Mouse (Mus musculus) limb, embryonic 14.5 days (tissue): Measurements from ENCODE around the gene Anp32e. TPM values are rescaled to one million over a fixed set of nuclear protein-coding genes. Genes with fewer than 3 reads are reported as not detected.

ENCODE experiments used
- ATAC-seq: fragments of 200-750 bp; cut with Nextera tagmentation; 2 replicates; pipeline ENCODE4 v1.8.0; 2017; ENCODE audit warnings: low read depth, moderate number of reproducible peaks, moderate TSS enrichment; ENCODE audit not compliant: low FRiP score
- DNase-seq: peaks from one replicate; pipeline ENCODE4 v3.0.0-alpha.2; 2015; ENCODE audit warnings: low spot score
- H3K27ac ChIP-seq: fragments of 300-500 bp; sonication (generic); replicated peaks from 2 replicates; pipeline ENCODE4 v1.5.1; 2014; ENCODE audit warnings: low read depth, mild to moderate bottlenecking, low read length, moderate library complexity, mixed read lengths
- H3K27me3 ChIP-seq: fragments of 300-500 bp; sonication (generic); 2 replicates; pipeline ENCODE4 v1.6.1; 2014; ENCODE audit warnings: low read length, mixed read lengths; ENCODE audit not compliant: control insufficient read depth, insufficient read depth
- H3K36me3 ChIP-seq: fragments of 300-500 bp; sonication (generic); 2 replicates; pipeline ENCODE4 v1.6.1; 2014; ENCODE audit warnings: mild to moderate bottlenecking, low read length, moderate library complexity, mixed read lengths; ENCODE audit not compliant: control insufficient read depth, insufficient read depth
- H3K4me1 ChIP-seq: fragments of 300-500 bp; sonication (generic); 2 replicates; pipeline ENCODE4 v1.6.1; 2014; ENCODE audit warnings: antibody characterized with exemption, low read length, mixed read lengths; ENCODE audit not compliant: control insufficient read depth, insufficient read depth
- H3K4me2 ChIP-seq: fragments of 300-500 bp; sonication (generic); replicated peaks from 2 replicates; pipeline ENCODE4 v1.6.1; 2014; ENCODE audit warnings: low read depth, mild to moderate bottlenecking, low read length, moderate library complexity; ENCODE audit not compliant: severe bottlenecking
- H3K4me3 ChIP-seq: fragments of 300-500 bp; sonication (generic); replicated peaks from 2 replicates; pipeline ENCODE4 v1.5.1; 2014; ENCODE audit warnings: low read length
- H3K9ac ChIP-seq: fragments of 300-500 bp; sonication (generic); 2 replicates; pipeline ENCODE4 v1.6.1; 2014; ENCODE audit warnings: mild to moderate bottlenecking, low read depth, low read length, moderate library complexity; ENCODE audit not compliant: severe bottlenecking
- H3K9me3 ChIP-seq: fragments of 300-500 bp; sonication (generic); 2 replicates; pipeline ENCODE4 v1.6.1; 2016; ENCODE audit warnings: low read length; ENCODE audit not compliant: control insufficient read depth
- POLR2A ChIP-seq: fragments of 200-500 bp; IDR thresholded peaks from 2 replicates; pipeline ENCODE4 v1.8.0; 2012; ENCODE audit warnings: inconsistent platforms, mild to moderate bottlenecking, moderate library complexity, borderline replicate concordance; ENCODE audit not compliant: insufficient read depth, insufficient read length; ENCODE audit errors: extremely low read depth
- WGBS: fragments of 180-500 bp; shearing (Covaris S2); extraction: QIAGEN DNeasy Blood & Tissue Kit; methylation state at CpG from one replicate; pipeline ENCODE4 v1.1.7; 2014; 5-methylcytosine and 5-hydroxymethylcytosine counted together
- polyA plus RNA-seq, 2 experiments: library from polyadenylated mRNA; depleted of rRNA in 1 of 2; stranded (reverse) in 1 of 2; unstranded in 1 of 2; fragments of >200 nt; fragmentation: Nextera tagmentation in 1 of 2; extraction: Ambion mirVana in 1 of 2; gene quantifications; 2 replicates each; pipeline versions ENCODE4 v1.2.1 to v1.2.3; 2012 to 2014

Anp32e gene
- polyA plus RNA-seq, 2 experiments, result 55.0 to 137 TPM

DNA sequence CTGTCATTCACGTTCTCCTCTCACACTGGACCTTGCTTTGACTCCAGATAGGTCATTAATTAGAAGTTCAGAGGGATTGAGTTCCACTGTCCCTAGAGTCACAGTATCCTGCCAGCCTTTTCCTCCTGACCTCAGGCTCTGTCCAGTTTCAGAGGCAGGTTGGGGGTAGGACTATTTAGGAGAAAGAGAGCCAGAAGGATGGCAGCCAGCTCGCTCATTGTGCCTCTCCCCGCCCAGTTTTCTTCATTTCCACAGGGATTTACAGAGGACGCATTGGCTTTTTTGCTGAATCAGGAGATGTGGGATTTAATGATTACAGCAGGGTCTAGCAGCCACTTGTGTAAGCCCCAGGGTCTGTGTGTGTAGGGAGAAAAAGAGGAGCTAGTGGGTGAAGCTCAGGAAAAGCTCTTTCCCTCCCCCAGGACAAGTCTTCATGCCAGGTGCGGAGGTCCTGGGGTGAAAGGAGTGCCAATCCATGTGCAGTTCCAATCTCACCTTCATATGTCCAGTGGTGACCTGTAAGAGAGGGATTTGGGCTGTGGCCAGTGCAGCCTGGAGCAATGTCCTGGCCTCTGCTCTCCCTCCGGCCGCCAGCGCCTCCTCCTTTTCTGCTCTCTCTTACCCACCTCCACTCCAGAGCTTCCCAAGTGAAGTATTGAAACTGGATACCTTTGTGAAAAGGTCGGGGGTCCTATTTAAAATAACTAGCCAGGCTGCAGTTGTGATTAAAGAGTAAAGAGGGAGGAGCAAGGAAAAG is 27.3 kb upstream of the Anp32e start:
- Histone ChIP-seq H3K4me1 (peaks cover 26% of the 10 kb centered on the region), H3K4me3 (no peak overlapping the region), H3K9me3 (no peaks in the 10 kb centered on the region), H3K9ac (no peak overlapping the region), H3K27me3 (no peaks in the 10 kb centered on the region), H3K27ac (no peak overlapping the region), H3K36me3 (peaks cover 16% of the 10 kb centered on the region), H3K4me2 (0 out of 2 replicates have a peak overlapping the region, but pooled peaks have one; percentile 30)
- DNase-seq (no peak), ATAC-seq (no peak)
- no peak for TF ChIP-seq POLR2A
- WGBS, result 56% methylated on average over 9 of the region's 9 CpGs

DNA sequence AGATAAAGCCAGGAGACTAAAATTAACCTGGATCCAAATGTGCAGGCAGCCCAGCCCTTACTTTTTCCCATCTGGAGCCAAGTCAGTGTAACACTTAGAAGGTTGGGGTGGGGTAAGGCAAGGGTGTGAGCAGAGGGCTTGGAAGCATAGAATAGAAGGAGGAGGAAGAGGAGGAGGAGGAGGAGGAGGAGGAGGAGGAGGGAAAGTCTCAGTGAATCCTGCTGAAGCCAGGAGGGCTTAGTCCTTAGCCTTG is 26.7 kb upstream of the Anp32e start:
- 0 out of 2 replicates have a peak overlapping the region, but pooled peaks have one; percentile 12 for H3K9ac ChIP-seq
- H3K4me2 ChIP-seq, result peak overlapping the region; percentile 30; the same call in 1 of the 2 replicates
- no peaks in the 10 kb centered on the region for H3K9me3 ChIP-seq
- H3K36me3 ChIP-seq, result peaks cover 16% of the 10 kb centered on the region
- DNase-seq, result no peak
- H3K4me3 ChIP-seq, result no peak overlapping the region
- H3K27me3 ChIP-seq, result no peaks in the 10 kb centered on the region
- no peak for ATAC-seq
- no peak overlapping the region for H3K27ac ChIP-seq
- H3K4me1 ChIP-seq, result peaks cover 26% of the 10 kb centered on the region
- no peak for TF ChIP-seq POLR2A

DNA sequence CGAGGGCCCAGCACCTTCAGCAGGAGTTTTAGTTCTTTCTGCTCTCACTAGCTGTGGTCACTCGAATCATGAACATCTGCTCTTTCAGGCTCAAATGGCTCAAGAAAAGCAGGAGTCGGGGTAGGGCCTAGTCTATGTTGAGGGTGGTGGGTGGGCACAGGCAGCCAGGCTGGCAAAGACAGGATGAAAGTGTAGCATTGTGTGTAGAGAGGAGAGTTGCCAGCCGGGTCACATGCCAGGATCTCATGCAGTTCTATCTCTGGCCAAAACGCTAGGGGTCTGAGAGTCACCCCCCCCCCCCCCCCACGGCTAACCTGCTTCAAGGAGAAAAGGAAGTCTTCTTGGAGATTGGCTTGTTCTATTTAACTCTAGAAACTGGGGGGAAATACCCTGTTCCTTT is 26.4 kb upstream of the Anp32e start:
- Histone ChIP-seq H3K36me3 (peaks cover 12% of the 10 kb centered on the region), H3K9ac (peak overlapping the region; percentile 12; the same call in 1 of the 2 replicates), H3K27ac (no peak overlapping the region), H3K4me2 (peak overlapping the region; percentile 89), H3K9me3 (no peaks in the 10 kb centered on the region), H3K27me3 (no peaks in the 10 kb centered on the region), H3K4me1 (peaks cover 26% of the 10 kb centered on the region), H3K4me3 (no peak overlapping the region)
- 32% methylated on average over 6 of the region's 6 CpGs for WGBS
- DNase-seq (no peak), ATAC-seq (no peak)
- TF ChIP-seq POLR2A, result no peak

DNA sequence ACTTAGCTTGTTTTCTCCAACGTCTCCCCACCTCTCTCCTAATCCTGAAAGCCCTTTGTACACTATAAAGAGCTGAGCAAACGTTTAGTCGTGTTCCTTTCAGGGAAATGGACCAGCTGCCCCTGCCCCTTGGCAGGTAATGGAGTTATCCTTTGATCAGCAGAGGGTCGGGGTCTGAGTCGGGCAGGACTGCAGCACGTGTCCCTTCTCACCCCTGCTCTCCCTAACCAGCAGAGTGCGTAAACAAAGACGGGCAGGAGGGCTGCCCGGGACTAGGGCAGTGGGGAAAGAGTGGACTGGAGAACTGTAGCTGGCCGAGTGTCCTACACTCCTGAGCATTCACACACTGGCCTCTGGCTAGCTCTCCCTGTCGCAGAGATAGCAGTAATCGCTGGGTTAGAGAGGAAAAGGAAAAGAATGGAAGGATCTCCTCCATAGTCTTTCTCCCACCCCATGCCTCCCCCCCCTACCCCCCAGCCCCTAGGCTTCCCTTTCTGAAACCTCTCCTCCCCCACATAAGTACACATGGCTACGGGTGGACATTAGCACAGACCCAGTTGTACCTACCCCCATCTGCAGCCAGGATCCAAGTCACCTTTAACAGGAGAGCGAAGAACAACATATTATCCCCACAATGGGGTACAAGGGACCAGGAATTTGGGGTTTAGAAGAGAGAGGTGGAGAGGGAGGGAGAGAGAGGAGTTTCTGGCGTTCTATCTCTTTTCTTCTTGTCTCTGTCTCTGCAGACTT is 25.1 kb upstream of the Anp32e start:
- no peaks in the 10 kb centered on the region for H3K27me3 ChIP-seq
- no peak overlapping the region for H3K27ac ChIP-seq
- DNase-seq, result no peak
- H3K36me3 ChIP-seq, result peaks cover 4% of the 10 kb centered on the region; the same call in 1 of the 2 replicates
- H3K9ac ChIP-seq, result peak overlapping the region; percentile 51
- WGBS, result 3% methylated on average over 13 of the region's 15 CpGs
- TF ChIP-seq POLR2A, result no peak
- peaks cover 26% of the 10 kb centered on the region for H3K4me1 ChIP-seq
- peak overlapping the region; percentile 39 for H3K4me3 ChIP-seq
- H3K9me3 ChIP-seq, result no peaks in the 10 kb centered on the region
- peak overlapping the region; percentile 89 for H3K4me2 ChIP-seq
- ATAC-seq, result no peak

DNA sequence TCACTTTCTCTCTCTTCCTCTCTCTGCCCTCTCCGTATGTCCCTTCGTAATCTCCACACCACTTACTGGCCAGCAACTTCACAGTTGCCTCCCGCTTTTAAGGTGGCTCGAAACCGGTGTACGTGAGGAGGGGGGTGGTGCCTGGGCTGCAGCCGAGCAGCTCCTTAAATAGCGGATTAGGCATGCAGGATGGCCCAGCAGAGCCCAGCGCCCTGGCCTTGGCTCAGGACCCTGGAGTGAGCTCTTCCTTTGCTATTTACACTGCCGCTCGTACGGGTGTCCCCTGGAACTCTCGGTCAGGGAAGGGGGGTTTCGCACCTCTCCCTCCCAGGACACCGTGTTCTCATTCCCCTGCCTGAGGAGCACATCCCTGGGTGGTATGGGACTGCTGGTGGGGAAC is 24.5 kb upstream of the Anp32e start, which contains the start of gene Car14:
Gene Car14, minus strand, starts transcription at position 124 of the 400 bp plus-strand sequence.
- H3K9ac ChIP-seq, result peak within 1 kb of the TSS; percentile 51
- no peaks in the 10 kb centered on the region for H3K9me3 ChIP-seq
- peaks cover 26% of the 10 kb centered on the region for H3K4me1 ChIP-seq
- H3K4me3 ChIP-seq, result peak within 1 kb of the TSS; percentile 39
- H3K27ac ChIP-seq, result no peak within 1 kb of the TSS
- H3K27me3 ChIP-seq, result no peaks in the 10 kb centered on the region
- H3K36me3 ChIP-seq, result no peaks in the 10 kb centered on the region
- under 1% methylated on average over 15 of the region's 15 CpGs for WGBS
- H3K4me2 ChIP-seq, result peak within 1 kb of the TSS; percentile 89
- no peak for TF ChIP-seq POLR2A
- DNase-seq (no peak), ATAC-seq (no peak)
